Mouse (Mus musculus): ENCODE data around the gene Slc35a3. TPM values are rescaled to one million over a fixed set of nuclear protein-coding genes. Genes with fewer than 3 reads are reported as not detected.
"Not testable (repeated sequence)": the region's sequence is repeated elsewhere in the genome, so short reads cannot be mapped to it uniquely, and the experiment has no call there.

Gene Slc35a3
- polyA plus RNA-seq, 1 experiment, result 3.7 TPM

- Histone ChIP-seq H3K4me3 (ENCODE audit: extremely low read depth, insufficient read depth, insufficient read length) (no peak overlapping the region), H3K36me3 (ENCODE audit: control insufficient read depth, insufficient read depth, low read length) (no peaks in the 10 kb centered on the region), H3K27me3 (ENCODE audit: control insufficient read depth, insufficient read depth, low read length) (no peaks in the 10 kb centered on the region), H3K4me1 (ENCODE audit: control insufficient read depth, insufficient read depth, insufficient read length) (no peaks in the 10 kb centered on the region), H3K27ac (ENCODE audit: insufficient read depth, low read length) (no peak overlapping the region)
- WGBS, result 96% methylated on average over 4 of the region's 4 CpGs
- no peak for DNase-seq (ENCODE audit: low read depth in 1 of 2, low spot score in 2 of 2)
- TF ChIP-seq POLR2A (IDR thresholded peaks at IDR 0.05; ENCODE audit: low read depth, low read length) (no peak), CTCF (IDR thresholded peaks at IDR 0.05; ENCODE audit: extremely low read depth, insufficient read depth, insufficient read length, insufficient replicate concordance) (no peak)
Measured at GRCm38 (mm10) chr3:116701601-116702000, 11.0 kb downstream of the Slc35a3 start.

DNA sequence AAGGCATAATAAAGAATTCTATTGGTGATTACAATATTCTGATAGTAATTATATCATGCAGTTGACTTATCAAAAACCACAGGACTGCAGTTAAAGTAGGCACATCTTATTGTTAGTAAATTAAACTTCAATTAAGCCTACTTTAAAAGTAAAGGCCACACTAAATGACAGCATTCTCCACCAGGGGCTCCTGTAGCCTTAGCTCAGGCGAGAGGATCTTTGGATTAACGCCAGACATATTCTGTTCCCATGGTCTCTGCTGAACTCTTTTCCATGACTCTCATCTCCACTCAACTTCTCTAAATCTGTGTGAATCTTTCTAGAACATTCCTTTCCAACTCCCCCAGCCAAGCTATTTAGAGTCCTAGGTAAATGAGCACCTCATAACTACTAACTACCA, 13.8 kb downstream of the Slc35a3 start:
- 90% methylated on average over 2 of the region's 2 CpGs for whole genome bisulfite sequencing
- H3K27ac ChIP-seq (ENCODE audit: insufficient read depth, low read length), result no peak overlapping the region
- H3K4me3 ChIP-seq (ENCODE audit: extremely low read depth, insufficient read depth, insufficient read length), result no peak overlapping the region
- no peaks in the 10 kb centered on the region for H3K27me3 ChIP-seq (ENCODE audit: control insufficient read depth, insufficient read depth, low read length)
- H3K4me1 ChIP-seq (ENCODE audit: control insufficient read depth, insufficient read depth, insufficient read length), result no peaks in the 10 kb centered on the region
- TF ChIP-seq POLR2A (IDR thresholded peaks at IDR 0.05; ENCODE audit: low read depth, low read length) (no peak), CTCF (IDR thresholded peaks at IDR 0.05; ENCODE audit: extremely low read depth, insufficient read depth, insufficient read length, insufficient replicate concordance) (no peak)
- H3K36me3 ChIP-seq (ENCODE audit: control insufficient read depth, insufficient read depth, low read length), result no peaks in the 10 kb centered on the region; the same call in 1 of the 2 replicates
- DNase-seq (ENCODE audit: low read depth in 1 of 2, low spot score in 2 of 2), result no peak

DNA sequence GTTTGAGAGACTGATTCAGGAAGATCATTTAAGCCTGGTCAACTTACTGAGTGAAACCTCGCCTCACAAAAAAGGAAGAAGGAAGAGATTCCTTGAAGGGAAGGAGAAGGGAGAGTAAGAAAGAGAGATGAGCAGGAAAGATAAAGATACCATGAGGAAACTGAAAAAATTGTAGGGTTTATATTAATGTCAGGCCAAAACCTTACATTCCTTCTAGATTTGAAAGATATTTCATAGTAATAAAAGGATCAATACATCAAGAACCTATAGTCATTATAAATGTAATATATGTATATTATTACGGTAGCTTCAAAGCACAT, 17.0 kb downstream of the Slc35a3 start:
- WGBS, result 72% methylated on average over 2 of the region's 2 CpGs
- no peak overlapping the region for H3K27ac ChIP-seq (ENCODE audit: insufficient read depth, low read length)
- no peaks in the 10 kb centered on the region for H3K4me1 ChIP-seq (ENCODE audit: control insufficient read depth, insufficient read depth, insufficient read length)
- H3K4me3 ChIP-seq (ENCODE audit: extremely low read depth, insufficient read depth, insufficient read length), result no peak overlapping the region
- no peak for DNase-seq (ENCODE audit: low read depth in 1 of 2, low spot score in 2 of 2)
- H3K27me3 ChIP-seq (ENCODE audit: control insufficient read depth, insufficient read depth, low read length), result no peaks in the 10 kb centered on the region
- no peaks in the 10 kb centered on the region; the same call in 1 of the 2 replicates for H3K36me3 ChIP-seq (ENCODE audit: control insufficient read depth, insufficient read depth, low read length)
- TF ChIP-seq CTCF (IDR thresholded peaks at IDR 0.05; ENCODE audit: extremely low read depth, insufficient read depth, insufficient read length, insufficient replicate concordance) (no peak), POLR2A (IDR thresholded peaks at IDR 0.05; ENCODE audit: low read depth, low read length) (no peak)

DNA sequence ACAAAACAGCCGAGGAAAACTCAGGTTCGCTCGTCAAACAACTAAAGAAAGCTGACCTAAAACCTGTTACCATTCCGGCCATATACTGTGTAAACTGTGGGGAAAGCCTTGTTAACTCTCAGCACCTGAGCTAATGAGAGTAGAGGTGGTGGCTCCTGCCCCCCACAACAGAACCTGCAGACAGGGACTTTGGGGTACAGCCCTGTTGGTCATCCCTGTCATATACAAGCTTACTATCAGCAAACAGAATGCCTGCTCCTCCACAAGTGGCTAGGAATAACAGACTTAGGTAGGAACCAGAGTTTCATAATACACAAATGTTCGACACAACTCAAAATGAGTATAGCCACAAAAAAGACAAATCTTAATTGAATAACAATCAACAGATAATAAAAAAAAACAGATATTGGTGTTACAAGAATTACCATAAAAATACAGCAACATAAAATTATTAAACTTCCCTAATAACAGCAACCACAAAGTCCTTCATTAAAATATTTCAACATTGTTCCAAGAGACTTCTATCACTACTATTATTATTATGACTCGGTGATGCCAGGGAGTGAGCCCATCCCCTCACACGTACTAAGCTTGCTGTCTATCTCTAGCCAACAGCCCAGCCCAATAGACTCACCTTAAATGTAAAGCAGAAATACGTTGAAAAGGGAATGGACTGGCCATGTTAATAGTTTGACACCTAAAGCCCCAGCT, 17.5 kb downstream of the Slc35a3 start:
- TF ChIP-seq POLR2A (IDR thresholded peaks at IDR 0.05; ENCODE audit: low read depth, low read length), result no peak
- TF ChIP-seq CTCF (IDR thresholded peaks at IDR 0.05; ENCODE audit: extremely low read depth, insufficient read depth, insufficient read length, insufficient replicate concordance), result no peak
- no peaks in the 10 kb centered on the region for H3K27me3 ChIP-seq (ENCODE audit: control insufficient read depth, insufficient read depth, low read length)
- no peak overlapping the region for H3K4me3 ChIP-seq (ENCODE audit: extremely low read depth, insufficient read depth, insufficient read length)
- no peak for DNase-seq (ENCODE audit: low read depth in 1 of 2, low spot score in 2 of 2)
- WGBS, result 83% methylated on average over 8 of the region's 8 CpGs
- no peak overlapping the region for H3K27ac ChIP-seq (ENCODE audit: insufficient read depth, low read length)
- no peaks in the 10 kb centered on the region for H3K4me1 ChIP-seq (ENCODE audit: control insufficient read depth, insufficient read depth, insufficient read length)
- H3K36me3 ChIP-seq (ENCODE audit: control insufficient read depth, insufficient read depth, low read length), result no peaks in the 10 kb centered on the region; the same call in 1 of the 2 replicates

DNA sequence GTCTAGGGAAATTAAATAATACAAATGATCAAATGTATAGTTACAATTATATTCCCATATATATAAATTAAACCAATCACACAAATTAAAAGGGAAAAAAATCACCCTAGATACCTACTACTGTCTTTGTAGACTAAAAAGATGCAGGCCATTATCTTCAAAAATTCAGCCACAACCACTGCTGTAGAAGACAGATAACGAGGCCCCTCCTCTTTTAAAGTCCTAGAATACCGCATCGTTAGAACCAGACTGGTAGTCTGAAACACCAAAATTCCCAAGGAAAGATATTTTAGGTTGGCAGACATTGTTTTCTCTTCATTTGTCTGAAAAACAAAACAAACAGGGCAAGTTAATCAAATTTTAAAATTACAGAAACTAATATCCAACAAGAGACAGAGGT, 18.3 kb downstream of the Slc35a3 start:
- Histone ChIP-seq H3K27me3 (ENCODE audit: control insufficient read depth, insufficient read depth, low read length) (no peaks in the 10 kb centered on the region), H3K4me3 (ENCODE audit: extremely low read depth, insufficient read depth, insufficient read length) (no peak overlapping the region), H3K36me3 (ENCODE audit: control insufficient read depth, insufficient read depth, low read length) (no peaks in the 10 kb centered on the region; the same call in 1 of the 2 replicates), H3K27ac (ENCODE audit: insufficient read depth, low read length) (no peak overlapping the region), H3K4me1 (ENCODE audit: control insufficient read depth, insufficient read depth, insufficient read length) (no peaks in the 10 kb centered on the region)
- TF ChIP-seq CTCF (IDR thresholded peaks at IDR 0.05; ENCODE audit: extremely low read depth, insufficient read depth, insufficient read length, insufficient replicate concordance), result no peak
- no peak for TF ChIP-seq POLR2A (IDR thresholded peaks at IDR 0.05; ENCODE audit: low read depth, low read length)
- no peak for DNase-seq (ENCODE audit: low read depth in 1 of 2, low spot score in 2 of 2)
- 79% methylated on average over 3 of the region's 3 CpGs for WGBS

GRCm38 (mm10) chr3:116681160-116681559, 31.5 kb downstream of the Slc35a3 start, which contains the start of gene Gm43191:
Gene Gm43191 (minus strand): TSS chr3:116681260.
- H3K27ac ChIP-seq (ENCODE audit: insufficient read depth, low read length), result no peak within 1 kb of the TSS
- TF ChIP-seq CTCF (IDR thresholded peaks at IDR 0.05; ENCODE audit: extremely low read depth, insufficient read depth, insufficient read length, insufficient replicate concordance) (no peak), POLR2A (IDR thresholded peaks at IDR 0.05; ENCODE audit: low read depth, low read length) (no peak)
- no peak within 1 kb of the TSS; the same call in 1 of the 2 replicates for H3K4me3 ChIP-seq (ENCODE audit: extremely low read depth, insufficient read depth, insufficient read length)
- H3K4me1 ChIP-seq (ENCODE audit: control insufficient read depth, insufficient read depth, insufficient read length), result no peaks in the 10 kb centered on the region
- H3K27me3 ChIP-seq (ENCODE audit: control insufficient read depth, insufficient read depth, low read length), result no peaks in the 10 kb centered on the region
- WGBS, result 94% methylated on average over 1 of the region's 1 CpGs
- peaks cover 4% of the 10 kb centered on the region; the same call in 1 of the 2 replicates for H3K36me3 ChIP-seq (ENCODE audit: control insufficient read depth, insufficient read depth, low read length)
- DNase-seq (ENCODE audit: low read depth in 1 of 2, low spot score in 2 of 2), result no peak

GRCm38 (mm10) chr3:116664281-116664680, 48.4 kb downstream of the Slc35a3 start:
- H3K27ac ChIP-seq (ENCODE audit: insufficient read depth, low read length); DNase-seq (ENCODE audit: low read depth in 1 of 2, low spot score in 2 of 2); H3K4me1 ChIP-seq (ENCODE audit: control insufficient read depth, insufficient read depth, insufficient read length); H3K36me3 ChIP-seq (ENCODE audit: control insufficient read depth, insufficient read depth, low read length); H3K4me3 ChIP-seq (ENCODE audit: extremely low read depth, insufficient read depth, insufficient read length); H3K27me3 ChIP-seq (ENCODE audit: control insufficient read depth, insufficient read depth, low read length): not testable (repeated sequence)
- WGBS, result 92% methylated on average over 9 of the region's 9 CpGs

Measured in spleen, adult 2 months (tissue).